Mouse (Mus musculus): ENCODE results near the gene Fbxo28. TPM values are rescaled to one million over a fixed set of nuclear protein-coding genes. Genes with fewer than 3 reads are reported as not detected.

Gene Fbxo28
- polyA plus RNA-seq, 1 experiment from 2014 or later, result 40.9 TPM

GRCm38 (mm10) chr1:182333766-182334437 is 7.5 kb downstream of the Fbxo28 start:
- Histone ChIP-seq H3K9ac (replicated peaks; ENCODE audit: low read length) (no peak overlapping the region), H3K4me3 (replicated peaks; ENCODE audit: low read depth, low read length) (no peak overlapping the region), H3K36me3 (ENCODE audit: control insufficient read depth, insufficient read depth, low read length) (peaks cover 8% of the 10 kb centered on the region), H3K4me1 (ENCODE audit: control insufficient read depth, insufficient read depth, low read length) (peaks cover 13% of the 10 kb centered on the region), H3K27me3 (ENCODE audit: control insufficient read depth, insufficient read depth, low read length) (no peaks in the 10 kb centered on the region), H3K27ac (replicated peaks; ENCODE audit: low read depth, low read length) (no peak overlapping the region), H3K9me3 (ENCODE audit: control insufficient read depth, low read length) (no peaks in the 10 kb centered on the region), H3K4me2 (ENCODE audit: low read length) (no peak overlapping the region)
- ATAC-seq (ENCODE audit: low FRiP score, low TSS enrichment) (no peak), DNase-seq (no peak)
- 95% methylated on average over 7 of the region's 7 CpGs for WGBS

GRCm38 (mm10) chr1:182332090-182333034 is 9.1 kb downstream of the Fbxo28 start:
- Histone ChIP-seq H3K27ac (replicated peaks; ENCODE audit: low read depth, low read length) (no peak overlapping the region), H3K9me3 (ENCODE audit: control insufficient read depth, low read length) (no peaks in the 10 kb centered on the region), H3K4me3 (replicated peaks; ENCODE audit: low read depth, low read length) (no peak overlapping the region), H3K36me3 (ENCODE audit: control insufficient read depth, insufficient read depth, low read length) (peaks cover 21% of the 10 kb centered on the region), H3K4me1 (ENCODE audit: control insufficient read depth, insufficient read depth, low read length) (0 out of 2 replicates have a peak, but pooled peaks cover 6% of the 10 kb centered on the region), H3K27me3 (ENCODE audit: control insufficient read depth, insufficient read depth, low read length) (no peaks in the 10 kb centered on the region), H3K9ac (replicated peaks; ENCODE audit: low read length) (no peak overlapping the region; the same call in 1 of the 2 replicates), H3K4me2 (ENCODE audit: low read length) (no peak overlapping the region)
- ATAC-seq (ENCODE audit: low FRiP score, low TSS enrichment), result no peak
- no peak for DNase-seq
- WGBS, result 95% methylated on average over 5 of the region's 5 CpGs

- ATAC-seq (ENCODE audit: low FRiP score, low TSS enrichment) (no peak), DNase-seq (no peak)
- Histone ChIP-seq H3K36me3 (ENCODE audit: control insufficient read depth, insufficient read depth, low read length) (peaks cover 75% of the 10 kb centered on the region), H3K4me3 (replicated peaks; ENCODE audit: low read depth, low read length) (no peak overlapping the region), H3K4me1 (ENCODE audit: control insufficient read depth, insufficient read depth, low read length) (no peaks in the 10 kb centered on the region), H3K9ac (replicated peaks; ENCODE audit: low read length) (no peak overlapping the region), H3K27ac (replicated peaks; ENCODE audit: low read depth, low read length) (no peak overlapping the region), H3K4me2 (ENCODE audit: low read length) (no peak overlapping the region), H3K27me3 (ENCODE audit: control insufficient read depth, insufficient read depth, low read length) (no peaks in the 10 kb centered on the region), H3K9me3 (ENCODE audit: control insufficient read depth, low read length) (no peaks in the 10 kb centered on the region)
- 91% methylated on average over 1 of the region's 1 CpGs for WGBS
Observed at GRCm38 (mm10) chr1:182325919-182326318, 15.5 kb downstream of the Fbxo28 start.

- peaks cover 84% of the 10 kb centered on the region for H3K36me3 ChIP-seq (ENCODE audit: control insufficient read depth, insufficient read depth, low read length)
- no peak overlapping the region for H3K4me2 ChIP-seq (ENCODE audit: low read length)
- H3K27me3 ChIP-seq (ENCODE audit: control insufficient read depth, insufficient read depth, low read length), result no peaks in the 10 kb centered on the region
- H3K4me1 ChIP-seq (ENCODE audit: control insufficient read depth, insufficient read depth, low read length), result no peaks in the 10 kb centered on the region
- H3K27ac ChIP-seq (replicated peaks; ENCODE audit: low read depth, low read length), result no peak overlapping the region
- H3K9ac ChIP-seq (replicated peaks; ENCODE audit: low read length), result no peak overlapping the region
- H3K4me3 ChIP-seq (replicated peaks; ENCODE audit: low read depth, low read length), result no peak overlapping the region
- no peaks in the 10 kb centered on the region for H3K9me3 ChIP-seq (ENCODE audit: control insufficient read depth, low read length)
- DNase-seq (no peak), ATAC-seq (ENCODE audit: low FRiP score, low TSS enrichment) (no peak)
- 95% methylated on average over 7 of the region's 7 CpGs for WGBS
Observed at GRCm38 (mm10) chr1:182324552-182324951, 16.9 kb downstream of the Fbxo28 start.

GRCm38 (mm10) chr1:182323139-182323538 is 18.3 kb downstream of the Fbxo28 start:
- no peaks in the 10 kb centered on the region for H3K27me3 ChIP-seq (ENCODE audit: control insufficient read depth, insufficient read depth, low read length)
- no peak overlapping the region for H3K27ac ChIP-seq (replicated peaks; ENCODE audit: low read depth, low read length)
- H3K4me1 ChIP-seq (ENCODE audit: control insufficient read depth, insufficient read depth, low read length), result no peaks in the 10 kb centered on the region
- WGBS, result 99% methylated on average over 3 of the region's 3 CpGs
- no peak overlapping the region for H3K4me3 ChIP-seq (replicated peaks; ENCODE audit: low read depth, low read length)
- no peaks in the 10 kb centered on the region for H3K9me3 ChIP-seq (ENCODE audit: control insufficient read depth, low read length)
- H3K4me2 ChIP-seq (ENCODE audit: low read length), result no peak overlapping the region
- H3K36me3 ChIP-seq (ENCODE audit: control insufficient read depth, insufficient read depth, low read length), result peaks cover 86% of the 10 kb centered on the region
- no peak overlapping the region for H3K9ac ChIP-seq (replicated peaks; ENCODE audit: low read length)
- DNase-seq, result no peak
- no peak for ATAC-seq (ENCODE audit: low FRiP score, low TSS enrichment)

- Histone ChIP-seq H3K36me3 (ENCODE audit: control insufficient read depth, insufficient read depth, low read length) (peaks cover 57% of the 10 kb centered on the region), H3K9ac (replicated peaks; ENCODE audit: low read length) (no peak overlapping the region), H3K27ac (replicated peaks; ENCODE audit: low read depth, low read length) (no peak overlapping the region), H3K4me3 (replicated peaks; ENCODE audit: low read depth, low read length) (no peak overlapping the region), H3K4me1 (ENCODE audit: control insufficient read depth, insufficient read depth, low read length) (no peaks in the 10 kb centered on the region), H3K4me2 (ENCODE audit: low read length) (no peak overlapping the region), H3K27me3 (ENCODE audit: control insufficient read depth, insufficient read depth, low read length) (no peaks in the 10 kb centered on the region), H3K9me3 (ENCODE audit: control insufficient read depth, low read length) (peaks cover 4% of the 10 kb centered on the region; the same call in 1 of the 2 replicates)
- ATAC-seq (ENCODE audit: low FRiP score, low TSS enrichment) (no peak), DNase-seq (no peak)
- 95% methylated on average over 5 of the region's 5 CpGs for WGBS
Observed at GRCm38 (mm10) chr1:182314201-182314600, 27.2 kb downstream of the Fbxo28 start.

- 95% methylated on average over 8 of the region's 8 CpGs for WGBS
- no peak overlapping the region for H3K9ac ChIP-seq (replicated peaks; ENCODE audit: low read length)
- H3K4me2 ChIP-seq (ENCODE audit: low read length), result no peak overlapping the region
- no peaks in the 10 kb centered on the region for H3K4me1 ChIP-seq (ENCODE audit: control insufficient read depth, insufficient read depth, low read length)
- no peak overlapping the region for H3K4me3 ChIP-seq (replicated peaks; ENCODE audit: low read depth, low read length)
- peaks cover 47% of the 10 kb centered on the region for H3K36me3 ChIP-seq (ENCODE audit: control insufficient read depth, insufficient read depth, low read length)
- no peak for DNase-seq
- ATAC-seq (ENCODE audit: low FRiP score, low TSS enrichment), result no peak
- no peaks in the 10 kb centered on the region for H3K27me3 ChIP-seq (ENCODE audit: control insufficient read depth, insufficient read depth, low read length)
- H3K9me3 ChIP-seq (ENCODE audit: control insufficient read depth, low read length), result peaks cover 4% of the 10 kb centered on the region; the same call in 1 of the 2 replicates
- no peak overlapping the region for H3K27ac ChIP-seq (replicated peaks; ENCODE audit: low read depth, low read length)
Observed at GRCm38 (mm10) chr1:182313181-182313580, 28.2 kb downstream of the Fbxo28 start.

GRCm38 (mm10) chr1:182311376-182311775 is 30.1 kb downstream of the Fbxo28 start:
- H3K4me2 ChIP-seq (ENCODE audit: low read length), result no peak overlapping the region
- H3K36me3 ChIP-seq (ENCODE audit: control insufficient read depth, insufficient read depth, low read length), result peaks cover 29% of the 10 kb centered on the region
- H3K9ac ChIP-seq (replicated peaks; ENCODE audit: low read length), result no peak overlapping the region
- 98% methylated on average over 5 of the region's 5 CpGs for WGBS
- H3K9me3 ChIP-seq (ENCODE audit: control insufficient read depth, low read length), result peaks cover 4% of the 10 kb centered on the region; the same call in 1 of the 2 replicates
- no peak for DNase-seq
- H3K4me1 ChIP-seq (ENCODE audit: control insufficient read depth, insufficient read depth, low read length), result no peaks in the 10 kb centered on the region
- ATAC-seq (ENCODE audit: low FRiP score, low TSS enrichment), result no peak
- H3K27me3 ChIP-seq (ENCODE audit: control insufficient read depth, insufficient read depth, low read length), result no peaks in the 10 kb centered on the region
- no peak overlapping the region for H3K27ac ChIP-seq (replicated peaks; ENCODE audit: low read depth, low read length)
- H3K4me3 ChIP-seq (replicated peaks; ENCODE audit: low read depth, low read length), result no peak overlapping the region

Data from midbrain, embryonic 14.5 days (tissue).